Mouse (Mus musculus) naive thymus-derived CD4-positive, alpha-beta T cell, adult 2 months (primary cell): ENCODE measurements around the gene Bicd2.

ENCODE experiments used
- DNase-seq: peaks from one replicate; pipeline ENCODE4 v3.0.0-alpha.2; 2011; ENCODE audit warnings: low read depth

The Bicd2 gene

DNA sequence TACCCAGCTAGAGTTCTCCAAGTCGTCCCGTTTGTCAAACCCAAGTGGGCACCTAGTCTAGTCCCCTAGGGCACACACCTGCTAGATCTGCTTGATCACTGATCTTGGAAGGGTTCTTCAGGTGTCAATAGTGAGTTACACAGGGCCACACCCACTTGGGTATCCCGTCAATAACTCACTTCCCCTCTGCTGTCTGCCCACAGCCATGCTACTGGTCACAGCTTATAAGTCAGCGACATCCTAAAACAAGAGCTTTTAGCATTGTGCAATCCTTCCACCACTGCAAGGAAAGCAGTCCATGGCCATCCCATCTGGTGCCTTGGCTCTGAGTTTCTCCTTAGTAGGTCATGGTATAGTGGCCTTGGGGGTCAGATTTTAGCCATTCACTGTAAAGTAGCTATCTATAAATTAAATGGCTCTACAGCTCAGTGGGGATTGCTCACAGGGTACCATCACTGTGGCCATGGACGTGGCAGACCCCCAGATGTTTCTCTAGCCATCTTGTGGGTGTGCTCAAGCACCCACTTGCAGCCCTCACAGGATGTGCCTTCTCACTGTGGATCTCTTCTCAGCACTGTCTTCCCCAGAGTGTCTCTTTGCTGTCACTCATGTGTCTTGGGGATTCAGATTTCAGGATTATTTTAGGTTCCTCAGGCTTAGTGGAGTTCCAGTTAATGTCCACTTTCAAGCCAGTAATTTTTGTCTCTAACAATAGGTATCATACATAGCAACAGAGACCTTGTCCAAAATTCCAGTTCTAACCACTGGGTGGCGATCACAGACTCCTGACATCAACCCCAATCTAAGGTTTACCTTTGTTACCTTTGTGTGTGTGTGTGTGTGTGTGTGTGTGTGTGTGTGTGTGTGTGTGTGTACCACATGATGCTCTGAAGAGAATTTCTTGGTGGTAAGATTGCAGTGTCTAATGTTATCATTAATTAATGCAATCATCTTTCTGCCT is 14.9 kb upstream of the Bicd2 start:
- peak; percentile 88 for DNase-seq

DNA sequence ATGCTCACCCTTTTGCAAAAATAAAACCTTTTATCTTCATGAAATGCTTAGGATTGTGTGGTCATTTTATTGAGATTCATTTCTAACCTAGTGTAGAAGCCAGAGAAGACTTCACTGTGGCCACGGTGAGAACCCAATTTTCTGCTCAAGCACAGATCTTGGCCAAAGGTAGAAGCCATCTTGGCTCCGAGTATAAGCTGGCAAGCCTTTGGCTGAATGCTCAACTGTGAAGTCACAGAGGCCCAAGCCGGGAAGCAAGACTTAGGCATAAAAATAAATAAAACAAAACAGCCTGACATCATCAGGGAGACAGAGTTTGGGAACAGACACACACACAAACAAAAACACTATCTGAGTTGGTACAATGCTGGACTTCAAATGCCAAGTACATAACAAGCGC is 13.3 kb upstream of the Bicd2 start:
- no peak for DNase-seq

DNA sequence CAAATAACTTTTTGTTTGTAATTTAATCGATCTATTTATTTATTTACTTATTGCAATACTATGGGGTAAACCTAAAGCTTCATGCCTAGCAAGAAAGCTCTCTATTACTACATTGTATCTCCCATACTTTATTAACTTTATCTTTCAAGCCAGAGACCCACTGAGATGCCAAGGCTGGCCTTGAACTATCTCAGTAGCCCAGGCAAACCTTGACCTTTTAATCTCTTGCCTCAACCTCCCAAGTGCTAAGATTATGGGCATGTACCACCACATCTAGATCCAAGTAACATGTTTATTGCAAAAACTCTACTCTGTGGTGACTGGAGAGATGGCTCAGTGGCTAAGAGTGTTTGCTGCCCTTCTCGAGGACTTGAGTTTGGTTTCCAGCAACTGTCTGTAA is 8.1 kb upstream of the Bicd2 start:
- DNase-seq: no peak

DNA sequence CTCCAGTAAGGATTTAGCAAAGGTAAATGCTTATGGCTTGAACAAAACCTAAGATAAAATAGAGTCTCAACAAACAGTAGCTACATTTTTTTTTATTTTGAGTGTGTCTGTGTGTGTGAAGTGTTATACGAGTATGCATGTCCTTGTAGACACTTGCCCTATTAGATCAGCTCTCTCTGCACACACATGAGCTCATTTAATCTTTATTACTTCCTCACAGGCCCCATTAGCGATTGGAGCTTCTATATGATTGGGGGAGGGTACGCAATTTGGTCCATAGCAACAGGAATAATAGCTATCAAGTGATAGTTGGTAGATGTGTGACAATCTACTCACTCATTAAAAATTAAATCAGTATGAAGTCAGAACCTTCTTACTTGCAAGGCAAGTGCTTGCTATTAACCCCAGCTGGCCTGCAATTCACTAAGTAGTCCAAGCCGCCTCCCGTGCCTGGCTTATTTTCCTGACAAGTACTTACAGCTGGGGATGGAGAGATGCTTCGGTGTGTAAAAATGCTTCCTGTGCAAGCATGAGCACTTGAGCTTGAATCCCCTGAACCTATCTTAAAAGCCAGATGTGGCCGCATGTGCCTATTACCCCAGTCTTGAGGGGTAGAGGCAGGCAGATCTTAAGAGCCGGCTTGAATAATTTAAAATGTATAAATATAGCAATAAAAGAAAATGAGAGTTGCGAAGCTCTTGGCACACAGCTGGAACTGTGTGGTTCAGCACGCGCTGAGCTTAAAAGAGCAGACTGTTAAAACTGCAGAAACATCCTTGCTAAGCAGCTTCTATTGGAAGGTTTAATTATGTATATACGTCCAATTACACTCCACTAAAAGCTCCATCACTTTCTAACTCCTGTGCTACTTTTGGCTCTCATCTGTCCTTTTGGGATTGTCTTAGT is 6.1 kb upstream of the Bicd2 start:
- DNase-seq: no peak

DNA sequence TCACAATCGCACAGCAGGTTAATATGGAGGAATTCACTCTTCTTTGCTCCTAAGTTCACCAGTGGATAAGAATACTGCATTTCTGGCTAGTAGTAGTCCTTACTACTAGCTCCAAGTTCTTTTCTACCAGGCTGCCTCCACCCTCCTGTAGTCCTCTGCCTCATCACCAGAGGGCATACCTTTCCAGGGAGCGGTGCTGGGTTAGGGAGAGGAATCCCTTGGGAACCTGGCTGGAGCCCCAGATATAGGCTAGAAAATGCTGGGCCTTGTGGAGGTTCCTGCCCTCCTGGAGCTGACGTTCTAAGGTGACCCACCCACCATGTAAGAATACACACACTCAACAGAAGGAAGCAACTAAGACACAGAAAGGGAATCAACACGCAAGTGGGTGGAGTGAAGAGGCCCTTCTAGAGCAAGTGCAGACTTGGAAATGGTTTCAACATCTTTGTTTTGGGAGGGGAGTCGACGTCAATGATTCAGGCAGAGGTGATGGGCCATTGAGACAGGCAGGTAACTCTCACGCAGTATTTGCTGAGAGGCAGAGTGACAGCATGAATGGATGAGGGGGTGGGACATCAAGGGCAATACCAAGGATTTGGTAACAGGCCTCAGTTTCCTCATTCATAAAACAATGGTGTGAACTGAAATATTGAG is 2.4 kb upstream of the Bicd2 start:
- no peak for DNase-seq

DNA sequence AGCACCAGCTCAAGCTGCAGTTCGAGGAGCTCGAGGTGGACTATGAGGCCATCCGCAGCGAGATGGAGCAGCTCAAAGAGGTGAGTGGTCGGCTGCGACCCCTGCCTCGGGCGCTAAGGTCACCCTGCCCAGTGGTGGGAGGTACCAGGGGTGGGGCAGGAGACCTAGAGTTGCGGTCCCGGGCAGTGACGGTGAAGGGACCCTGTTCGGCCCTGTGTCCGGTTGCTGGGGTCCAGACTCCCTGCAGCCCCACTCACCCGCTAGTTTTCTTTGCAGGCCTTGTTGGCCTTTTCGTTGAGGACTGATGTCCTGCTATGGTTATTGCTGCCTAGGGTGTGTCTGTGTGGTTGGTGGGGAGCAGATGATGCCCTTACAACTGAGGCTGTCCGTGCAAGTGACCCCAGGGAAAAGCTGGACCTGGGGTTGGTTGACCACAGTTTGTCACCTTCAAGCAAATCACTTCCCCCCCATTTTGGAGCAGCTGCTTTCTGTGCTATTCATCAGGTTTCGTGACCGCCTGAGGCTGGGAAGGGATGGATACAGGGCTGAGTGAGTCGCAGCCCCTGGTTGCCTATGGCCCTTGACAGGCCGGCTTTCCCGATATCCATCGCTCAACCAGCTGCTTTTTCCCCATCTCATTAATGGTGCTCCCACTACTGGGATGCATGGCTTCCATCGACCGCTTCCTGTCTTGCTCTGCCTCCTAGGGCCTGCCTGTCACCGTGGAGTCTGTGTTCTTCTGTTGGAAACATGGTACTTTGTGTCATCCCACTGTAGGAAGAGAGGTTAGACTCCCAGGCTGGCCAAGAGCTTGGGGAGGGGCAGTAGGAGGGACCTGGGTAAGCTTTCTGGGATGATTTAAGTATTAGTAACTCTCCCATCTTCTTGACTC is 692 bp downstream of the Bicd2 start:
- DNase-seq: peak; percentile 20

DNA sequence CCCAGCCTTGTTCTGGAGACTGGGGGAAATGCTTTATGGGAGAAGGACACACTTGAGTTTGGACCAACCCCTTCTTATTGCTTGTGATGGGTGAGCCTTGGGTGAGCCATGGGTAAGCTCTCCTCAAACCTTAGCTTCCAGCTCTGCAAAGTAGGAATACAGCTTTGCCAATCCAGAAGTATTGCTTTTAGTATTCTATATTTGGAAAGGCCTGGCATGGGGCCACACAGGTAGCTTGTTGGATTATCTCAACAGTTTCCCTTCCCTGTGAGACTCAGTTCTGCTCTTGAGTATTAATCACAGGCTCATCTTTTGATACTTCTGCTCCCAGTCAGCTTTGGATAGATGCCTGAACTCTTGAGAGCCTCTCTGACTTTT is 1.3 kb downstream of the Bicd2 start:
- no peak for DNase-seq

DNA sequence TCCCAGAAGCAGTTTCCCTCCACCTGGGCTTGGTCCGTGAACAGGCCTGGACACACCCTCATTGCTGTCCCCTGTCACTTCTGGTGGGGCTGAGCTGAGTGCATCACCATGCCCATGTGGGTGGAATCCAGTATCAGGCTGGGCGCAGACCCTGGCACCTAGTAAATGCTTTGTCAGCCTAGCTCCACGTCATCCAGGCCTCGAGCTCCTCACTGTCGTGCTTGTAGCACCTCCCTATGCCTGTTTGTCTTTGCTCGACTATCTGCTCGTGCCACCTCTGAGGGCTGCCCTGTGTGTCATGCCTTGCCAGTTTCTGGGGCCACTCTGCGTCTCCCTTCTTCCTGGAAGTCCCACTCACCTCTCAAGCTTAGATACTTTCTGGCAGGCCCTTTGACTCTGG is 3.2 kb downstream of the Bicd2 start:
- no peak for DNase-seq

DNA sequence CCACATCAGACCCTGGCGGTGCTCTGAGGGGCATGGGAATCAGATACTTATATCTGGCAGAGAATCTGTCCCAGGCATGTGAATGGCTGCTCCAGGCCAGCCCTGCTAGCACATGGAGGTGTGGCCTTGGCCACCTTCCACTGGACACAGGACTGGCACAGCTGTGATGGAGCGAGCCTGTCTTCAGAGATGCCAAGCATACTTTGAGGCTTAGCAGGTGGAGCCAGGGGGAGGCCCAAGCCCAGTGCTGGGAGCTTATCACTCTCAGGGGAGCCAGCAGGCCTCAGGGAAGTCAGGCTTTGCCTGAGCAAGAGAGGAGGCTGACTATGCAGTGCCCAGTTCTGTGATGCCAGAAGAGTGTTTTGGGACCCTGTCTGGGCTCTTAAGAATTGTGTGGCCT is 4.1 kb downstream of the Bicd2 start:
- DNase-seq: no peak

DNA sequence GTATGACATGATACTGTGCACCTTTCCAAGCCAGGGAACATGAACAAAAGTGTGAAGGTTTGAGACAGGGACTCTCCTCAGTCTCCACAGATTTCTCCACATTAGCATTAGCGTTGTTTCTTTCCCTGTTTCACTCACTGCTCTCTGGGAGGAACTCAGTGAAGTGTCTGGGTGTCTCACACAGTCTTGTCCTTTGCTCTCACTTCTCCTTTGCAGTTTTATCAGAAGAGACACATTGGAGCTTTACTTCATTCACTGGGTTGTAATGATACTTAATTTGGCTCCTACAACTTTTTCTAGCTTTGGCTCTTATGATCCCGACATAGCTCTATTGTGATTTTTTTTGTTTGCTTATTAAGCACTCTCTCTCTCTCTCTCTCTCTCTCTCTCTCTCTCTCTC is 7.1 kb downstream of the Bicd2 start:
- DNase-seq: no peak

DNA sequence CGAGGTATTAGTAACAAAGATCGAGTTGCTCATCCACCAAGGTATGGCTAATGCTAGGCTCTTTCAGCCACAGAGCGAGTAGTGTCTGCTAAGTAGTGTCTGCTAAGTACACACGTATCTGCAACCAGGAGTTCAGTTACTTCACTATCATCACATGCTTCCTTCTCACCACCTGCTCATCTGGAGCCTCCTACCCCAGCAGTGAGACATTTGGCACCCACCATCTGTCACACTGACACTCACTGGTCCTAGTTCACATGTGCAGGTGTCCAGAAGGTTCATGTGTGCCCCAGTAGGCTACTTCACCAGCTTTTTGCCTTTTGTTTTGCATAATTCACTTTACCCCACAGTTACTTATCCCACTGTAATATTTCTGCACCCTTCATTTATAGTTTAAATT is 8.0 kb downstream of the Bicd2 start:
- DNase-seq: no peak

DNA sequence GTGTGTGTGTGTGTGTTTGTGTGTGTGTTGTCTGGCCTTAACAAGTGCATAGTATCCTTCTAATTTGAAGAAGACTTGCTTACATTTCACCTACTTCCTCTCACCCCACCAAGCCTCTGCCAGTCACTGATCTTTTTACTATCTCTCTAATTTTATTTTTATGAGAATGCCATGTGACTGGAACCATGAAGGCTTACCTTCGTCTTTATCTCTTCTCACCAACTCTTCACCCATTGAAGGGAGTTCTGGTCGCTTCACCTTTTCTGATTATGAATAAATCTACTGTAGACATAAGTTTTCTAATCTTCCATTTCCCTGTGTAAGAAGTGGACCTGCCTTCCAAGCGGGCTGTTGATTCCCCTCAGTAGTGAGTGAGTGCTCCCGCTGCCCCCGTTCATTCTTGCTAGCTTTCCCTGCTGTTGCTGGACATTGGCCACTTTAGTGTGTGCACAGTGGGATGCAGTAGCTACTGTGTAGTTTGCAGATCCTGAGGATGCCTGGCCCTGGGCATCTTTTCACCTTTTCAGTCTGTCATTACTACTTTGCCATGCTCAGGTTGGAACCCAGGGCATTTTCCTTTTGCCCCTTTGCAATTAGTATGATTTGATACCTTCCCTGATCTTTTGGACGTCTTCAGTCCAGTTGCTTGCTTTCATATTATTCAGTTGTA is 8.6 kb downstream of the Bicd2 start:
- DNase-seq: no peak

DNA sequence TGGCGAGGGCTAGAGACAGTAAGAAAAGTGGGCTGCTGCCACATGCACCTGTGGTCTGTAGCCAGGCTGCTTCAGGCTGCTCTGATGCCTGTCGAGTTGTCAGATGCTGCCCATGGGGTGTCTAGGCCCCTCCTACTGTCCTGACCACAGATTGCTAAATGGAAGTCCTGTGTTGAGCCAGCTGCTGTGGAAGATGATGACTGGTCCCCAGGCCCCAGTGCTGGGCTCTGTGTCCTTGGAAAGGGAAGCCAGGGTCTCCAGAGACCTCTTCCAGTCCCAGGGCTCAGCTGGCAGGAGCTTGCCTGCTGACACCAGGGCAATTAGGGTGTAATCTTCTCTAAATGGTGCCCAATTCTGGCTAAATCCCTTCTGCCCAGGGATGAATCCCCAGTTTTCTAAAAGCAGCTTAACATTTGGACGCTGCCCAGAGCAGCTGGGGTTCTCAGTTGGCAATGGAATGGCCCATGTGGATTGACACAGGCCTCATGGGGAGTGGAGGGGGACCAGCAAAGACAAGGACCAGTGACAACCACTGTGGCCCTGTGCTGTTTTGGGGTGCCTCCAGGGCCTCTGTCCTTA is 11.3 kb downstream of the Bicd2 start:
- DNase-seq: no peak

DNA sequence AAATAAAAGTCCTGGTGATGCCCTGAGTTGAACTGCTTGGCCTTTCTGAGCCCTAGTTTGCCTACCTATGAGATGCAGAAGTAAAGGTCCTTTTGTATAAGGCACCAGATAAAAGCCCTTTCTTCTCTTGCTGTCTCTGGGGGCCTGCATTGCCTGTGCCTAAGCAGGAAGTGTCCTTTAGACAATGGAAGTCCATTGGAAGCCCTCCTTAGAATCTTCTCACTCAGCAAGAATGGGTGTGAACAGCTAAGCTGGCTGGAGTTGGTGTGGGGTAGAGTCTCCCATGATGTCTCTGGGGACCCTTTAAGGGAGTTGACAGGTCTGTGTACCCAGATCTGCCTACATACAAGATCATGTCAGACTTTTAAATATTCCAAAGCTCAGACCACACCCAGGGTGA is 12.0 kb downstream of the Bicd2 start:
- DNase-seq: no peak

DNA sequence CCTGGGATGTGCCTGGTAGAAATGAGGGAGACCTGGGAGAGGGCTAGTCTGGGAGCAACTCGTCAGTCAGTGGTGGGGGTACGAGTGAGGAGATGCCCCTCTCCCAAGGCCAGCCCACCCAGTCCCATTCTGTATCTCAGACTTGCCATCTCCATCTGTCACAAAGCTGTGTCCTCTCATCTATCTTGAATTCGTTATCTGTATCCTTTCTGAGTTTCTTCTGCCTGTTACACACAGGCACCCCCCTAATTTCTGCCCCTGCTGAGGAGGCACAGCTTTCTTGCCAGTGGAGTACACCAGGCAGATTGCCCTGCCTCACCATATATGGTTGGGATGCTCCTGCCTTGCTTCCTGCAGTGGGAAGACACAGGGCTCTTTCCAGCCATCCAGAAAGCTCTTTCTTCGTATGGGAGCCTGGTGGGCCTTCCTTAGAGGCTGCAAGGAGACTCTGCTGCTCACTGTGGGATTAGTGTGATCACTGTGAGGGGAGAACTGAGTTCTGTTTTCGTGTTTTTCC is 12.7 kb downstream of the Bicd2 start:
- no peak for DNase-seq

DNA sequence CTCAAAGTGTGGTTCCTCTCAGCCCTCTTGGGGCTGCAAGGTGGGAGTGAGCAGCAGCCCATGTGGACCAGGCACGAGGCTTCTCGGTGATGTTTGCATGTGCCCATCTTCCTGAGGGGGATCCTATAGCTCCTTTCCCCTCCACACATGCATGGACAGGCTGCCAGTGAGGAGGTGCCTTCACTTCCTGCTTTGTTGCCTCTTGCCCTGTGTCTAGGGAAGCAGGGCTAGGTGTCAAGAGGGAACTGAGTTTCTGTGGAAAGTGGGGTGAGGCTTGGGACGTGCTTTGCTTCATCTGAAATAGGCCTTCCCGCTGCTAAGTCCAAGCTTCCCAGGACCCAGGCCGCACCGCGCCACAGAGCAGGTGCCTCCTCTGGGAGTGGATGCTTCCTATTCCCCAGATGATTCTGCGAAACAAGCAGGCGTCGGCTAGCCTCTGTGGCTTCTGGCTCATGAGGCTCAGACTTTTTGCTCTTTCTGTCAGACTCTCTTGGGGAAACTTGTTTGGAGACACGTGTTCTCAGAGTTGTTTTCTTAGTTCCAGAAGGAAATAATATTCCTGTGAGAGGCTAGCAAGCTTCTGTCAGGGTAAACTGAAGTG is 14.2 kb downstream of the Bicd2 start:
- no peak for DNase-seq

DNA sequence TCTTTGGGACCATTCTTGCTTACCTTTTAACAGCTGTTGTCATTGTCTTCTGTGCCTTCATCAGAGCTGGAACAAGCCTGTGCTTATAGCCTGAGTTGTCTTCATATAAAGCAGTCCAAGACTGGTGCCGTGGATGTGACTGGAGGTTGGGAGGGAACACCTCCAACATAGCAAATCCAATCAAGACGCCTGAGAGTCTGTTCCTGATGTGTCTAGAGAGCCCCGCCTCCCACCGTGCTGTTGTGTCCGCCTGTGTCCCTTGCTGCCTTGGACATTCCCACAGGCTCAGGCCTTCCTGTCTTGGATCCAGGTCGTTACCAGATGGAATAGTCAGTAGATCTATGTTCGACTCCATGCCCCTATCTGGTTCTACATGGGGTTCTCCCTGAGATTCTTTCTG is 14.7 kb downstream of the Bicd2 start:
- no peak for DNase-seq

DNA sequence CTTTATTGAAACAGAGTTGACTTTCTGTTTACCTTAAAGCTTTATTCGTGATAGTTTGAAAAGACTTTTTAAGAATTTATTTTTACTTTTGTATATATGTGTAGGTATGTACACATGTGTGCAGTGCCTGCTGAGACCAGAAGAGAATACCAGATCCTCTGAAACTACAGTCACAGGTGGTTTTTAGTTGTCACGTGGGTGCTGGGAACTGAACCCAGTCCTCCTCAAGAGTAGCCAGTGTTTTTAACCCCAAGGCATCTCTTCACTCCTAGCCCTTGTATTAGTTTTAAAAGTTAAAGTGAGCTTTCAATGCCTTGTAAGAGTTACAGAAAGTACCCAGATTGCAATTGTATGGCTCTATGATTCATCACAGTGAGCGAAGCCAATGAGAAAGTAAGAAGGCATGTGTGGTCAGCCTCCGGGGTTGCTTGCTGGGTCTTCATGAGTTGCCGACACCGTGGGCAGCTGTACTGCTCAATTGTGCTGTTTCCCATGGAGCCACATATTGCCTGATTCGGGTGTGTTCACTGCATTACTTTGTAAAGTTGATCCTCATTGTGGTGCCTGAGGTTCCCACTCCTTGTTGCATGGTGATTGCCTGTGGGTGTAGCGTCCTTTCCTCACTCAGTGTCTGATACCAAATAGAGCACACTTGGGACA is 16.1 kb downstream of the Bicd2 start:
- no peak for DNase-seq

DNA sequence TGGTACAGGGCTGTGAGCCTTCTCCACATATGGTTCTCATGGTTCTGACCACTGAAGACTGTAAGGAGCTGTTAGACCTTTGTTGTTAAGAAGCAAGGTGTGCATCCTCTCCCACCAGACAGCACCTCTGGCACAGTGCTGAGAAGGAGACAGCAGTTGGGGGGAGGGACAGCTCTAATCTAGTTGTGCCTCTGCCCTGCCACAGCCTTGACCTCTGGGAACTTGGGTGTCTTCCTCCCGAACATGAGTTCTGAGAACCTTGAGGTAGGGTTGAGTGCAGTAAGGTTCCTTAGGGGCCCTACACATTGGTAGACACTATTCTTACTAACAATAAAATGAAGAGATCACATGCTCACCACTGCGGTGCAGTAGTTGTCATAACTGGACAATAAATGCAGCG is 16.8 kb downstream of the Bicd2 start:
- DNase-seq: no peak
